Mouse (Mus musculus): Measurements from ENCODE around the gene Igsf11. TPM values are rescaled to one million over a fixed set of nuclear protein-coding genes. Genes with fewer than 3 reads are reported as not detected.

Gene Igsf11
- total and polyA plus RNA-seq, 3 experiments, result not detected

GRCm38 (mm10) chr16:38920488-38920887, 28.0 kb downstream of the Igsf11 start:
- H3K27me3 ChIP-seq (ENCODE audit: control insufficient read depth in 1 of 2, insufficient read depth in 2 of 2, low read length in 2 of 2), result no peaks in the 10 kb centered on the region
- H3K4me3 ChIP-seq (ENCODE audit: control insufficient read depth in 1 of 2, insufficient read depth in 1 of 2, low read depth in 2 of 2, low read length in 2 of 2), result no peak overlapping the region
- H3K79me2 ChIP-seq (ENCODE audit: control insufficient read depth, insufficient read depth, low read length, poor library complexity), result no peaks in the 10 kb centered on the region
- H3K9ac ChIP-seq (ENCODE audit: control insufficient read depth, low read depth, low read length, poor library complexity, severe bottlenecking), result no peak overlapping the region
- no peak for DNase-seq (ENCODE audit: low read depth, low spot score)
- no peaks in the 10 kb centered on the region for H3K9me3 ChIP-seq (replicated peaks; ENCODE audit: insufficient read depth, low read length)
- no peak overlapping the region for H3K27ac ChIP-seq (ENCODE audit: control insufficient read depth, low read depth, low read length)
- H3K36me3 ChIP-seq (ENCODE audit: control insufficient read depth in 1 of 2, insufficient read depth in 2 of 2, low read length in 2 of 2), result no peaks in the 10 kb centered on the region
- no peaks in the 10 kb centered on the region for H3K4me1 ChIP-seq (ENCODE audit: control insufficient read depth in 1 of 2, insufficient read depth in 2 of 2, low read length in 2 of 2)
- no peak for TF ChIP-seq MXI1 (IDR thresholded peaks at IDR 0.05; ENCODE audit: low read depth, low read length)
- TF ChIP-seq KAT2A (conservative IDR thresholded peaks at IDR 0.05; ENCODE audit: low read depth, low read length), result no peak
- TF ChIP-seq ELF1 (IDR thresholded peaks at IDR 0.05; ENCODE audit: low read depth, low read length), result no peak
- no peak for TF ChIP-seq CHD1 (IDR thresholded peaks at IDR 0.05; ENCODE audit: low read depth, low read length)
- TF ChIP-seq RAD21 (IDR thresholded peaks at IDR 0.05; ENCODE audit: low read depth, low read length), result no peak
- TF ChIP-seq MEF2A (IDR thresholded peaks at IDR 0.05; ENCODE audit: extremely low read depth, insufficient replicate concordance, low read depth, low read length, poor library complexity, severe bottlenecking), result no peak
- TF ChIP-seq NRF1 (IDR thresholded peaks at IDR 0.05; ENCODE audit: insufficient read depth, low read depth, low read length, poor library complexity, severe bottlenecking), result no peak
- no peak for TF ChIP-seq TCF12 (IDR thresholded peaks at IDR 0.05; ENCODE audit: low read depth, low read length)

- DNase-seq (ENCODE audit: low read depth, low spot score), result no peak
- no peak for TF ChIP-seq MAFK (IDR thresholded peaks at IDR 0.05; ENCODE audit: borderline replicate concordance, low read depth, low read length)
- TF ChIP-seq ETS1 (IDR thresholded peaks at IDR 0.05; ENCODE audit: low read depth, low read length), result no peak
- no peak overlapping the region for H3K27ac ChIP-seq (ENCODE audit: control insufficient read depth, low read depth, low read length)
- H3K36me3 ChIP-seq (ENCODE audit: control insufficient read depth in 1 of 2, insufficient read depth in 2 of 2, low read length in 2 of 2), result no peaks in the 10 kb centered on the region
- no peaks in the 10 kb centered on the region for H3K4me1 ChIP-seq (ENCODE audit: control insufficient read depth in 1 of 2, insufficient read depth in 2 of 2, low read length in 2 of 2)
- no peak overlapping the region for H3K9ac ChIP-seq (ENCODE audit: control insufficient read depth, low read depth, low read length, poor library complexity, severe bottlenecking)
- H3K27me3 ChIP-seq (ENCODE audit: control insufficient read depth in 1 of 2, insufficient read depth in 2 of 2, low read length in 2 of 2), result no peaks in the 10 kb centered on the region
- H3K9me3 ChIP-seq (replicated peaks; ENCODE audit: insufficient read depth, low read length), result no peaks in the 10 kb centered on the region
- no peaks in the 10 kb centered on the region for H3K79me2 ChIP-seq (ENCODE audit: control insufficient read depth, insufficient read depth, low read length, poor library complexity)
- no peak overlapping the region for H3K4me3 ChIP-seq (ENCODE audit: control insufficient read depth in 1 of 2, insufficient read depth in 1 of 2, low read depth in 2 of 2, low read length in 2 of 2)
Measured at GRCm38 (mm10) chr16:38924940-38925339, 32.5 kb downstream of the Igsf11 start.

DNA sequence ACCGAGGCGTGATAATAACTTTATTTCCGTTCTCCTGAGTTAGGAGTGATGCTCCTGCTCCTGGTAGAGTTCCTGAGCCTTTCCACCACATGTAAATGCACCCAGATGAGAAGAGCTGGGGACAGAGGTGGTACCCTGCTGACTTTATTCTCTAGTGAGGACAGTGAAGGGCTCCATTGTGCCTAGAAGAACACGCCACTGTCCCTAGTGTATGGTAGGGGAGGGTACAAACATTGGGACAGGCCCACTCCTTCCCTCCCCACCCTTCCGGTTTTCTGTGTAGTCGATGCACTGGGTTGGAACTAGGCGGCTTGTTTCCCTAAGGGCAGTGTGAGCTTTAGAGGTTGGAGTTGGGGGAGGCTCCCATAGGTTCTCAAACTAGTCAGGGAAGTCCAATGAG, 36.3 kb downstream of the Igsf11 start:
- no peak overlapping the region for H3K27ac ChIP-seq (ENCODE audit: control insufficient read depth, low read depth, low read length)
- no peaks in the 10 kb centered on the region for H3K27me3 ChIP-seq (ENCODE audit: control insufficient read depth in 1 of 2, insufficient read depth in 2 of 2, low read length in 2 of 2)
- TF ChIP-seq UBTF (IDR thresholded peaks at IDR 0.05; ENCODE audit: borderline replicate concordance, insufficient read depth, low read depth, low read length) (no peak), ETS1 (IDR thresholded peaks at IDR 0.05; ENCODE audit: low read depth, low read length) (no peak), E2F4 (IDR thresholded peaks at IDR 0.05; ENCODE audit: borderline replicate concordance, low read depth, low read length) (no peak), GATA1 (IDR thresholded peaks at IDR 0.05; ENCODE audit: low read depth, low read length) (no peak), ZNF384 (IDR thresholded peaks at IDR 0.05; ENCODE audit: low read depth, low read length) (no peak), USF2 (IDR thresholded peaks at IDR 0.05; ENCODE audit: borderline replicate concordance in 1 of 2, insufficient read depth in 1 of 2, low read depth in 1 of 2, low read length in 2 of 2) (no peak), USF1 (IDR thresholded peaks at IDR 0.05; ENCODE audit: low read depth, low read length) (no peak), TCF12 (IDR thresholded peaks at IDR 0.05; ENCODE audit: low read depth, low read length) (no peak), SMC3 (IDR thresholded peaks at IDR 0.05; ENCODE audit: low read depth, low read length) (no peak), ELF1 (IDR thresholded peaks at IDR 0.05; ENCODE audit: low read depth, low read length) (no peak), MAZ (IDR thresholded peaks at IDR 0.05; ENCODE audit: low read depth, low read length) (no peak), NRF1 (IDR thresholded peaks at IDR 0.05; ENCODE audit: insufficient read depth, low read depth, low read length, poor library complexity, severe bottlenecking) (no peak), ZC3H11A (IDR thresholded peaks at IDR 0.05; ENCODE audit: low read depth, low read length) (no peak)
- no peaks in the 10 kb centered on the region for H3K79me2 ChIP-seq (ENCODE audit: control insufficient read depth, insufficient read depth, low read length, poor library complexity)
- H3K9ac ChIP-seq (ENCODE audit: control insufficient read depth, low read depth, low read length, poor library complexity, severe bottlenecking), result no peak overlapping the region
- no peak overlapping the region for H3K4me3 ChIP-seq (ENCODE audit: control insufficient read depth in 1 of 2, insufficient read depth in 1 of 2, low read depth in 2 of 2, low read length in 2 of 2)
- no peaks in the 10 kb centered on the region for H3K36me3 ChIP-seq (ENCODE audit: control insufficient read depth in 1 of 2, insufficient read depth in 2 of 2, low read length in 2 of 2)
- no peak for DNase-seq (ENCODE audit: low read depth, low spot score)
- H3K4me1 ChIP-seq (ENCODE audit: control insufficient read depth in 1 of 2, insufficient read depth in 2 of 2, low read length in 2 of 2), result no peaks in the 10 kb centered on the region
- no peaks in the 10 kb centered on the region for H3K9me3 ChIP-seq (replicated peaks; ENCODE audit: insufficient read depth, low read length)
